Mouse (Mus musculus): ENCODE measurements at regions not wholly inside any gene's neighbourhood (a gene's known extent, or its start where the extent isn't known, plus 50 kb on each side); places are given as distances from the start of the nearest gene placed in this dataset.

DNA sequence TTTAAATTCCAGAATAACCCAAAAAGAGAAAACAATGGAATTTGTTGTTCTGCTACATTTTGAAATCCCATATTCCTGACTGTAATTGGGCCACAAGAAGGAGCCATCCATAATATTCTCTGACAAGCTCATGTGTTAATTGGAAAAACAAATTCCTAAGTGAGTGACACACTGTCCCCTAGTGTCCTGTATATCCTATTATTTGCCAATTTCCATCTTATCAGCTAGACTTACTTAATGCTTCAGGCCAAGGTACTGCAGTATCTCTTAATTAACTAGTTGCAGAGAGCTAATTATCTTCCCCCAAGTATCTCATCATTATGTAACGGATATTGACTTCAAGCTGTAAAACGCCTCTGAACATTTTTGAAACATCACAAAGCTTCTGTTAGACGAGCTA is 84.5 kb upstream of the Stxbp6 start:
- TF ChIP-seq EP300 (optimal IDR thresholded peaks at IDR 0.05) (no peak), CTCF (IDR thresholded peaks at IDR 0.05; ENCODE audit: low read depth) (peak; percentile 31; the same call in 1 of the 2 replicates)
